Mouse (Mus musculus): ENCODE measurements around the gene Gm20517.

DNA sequence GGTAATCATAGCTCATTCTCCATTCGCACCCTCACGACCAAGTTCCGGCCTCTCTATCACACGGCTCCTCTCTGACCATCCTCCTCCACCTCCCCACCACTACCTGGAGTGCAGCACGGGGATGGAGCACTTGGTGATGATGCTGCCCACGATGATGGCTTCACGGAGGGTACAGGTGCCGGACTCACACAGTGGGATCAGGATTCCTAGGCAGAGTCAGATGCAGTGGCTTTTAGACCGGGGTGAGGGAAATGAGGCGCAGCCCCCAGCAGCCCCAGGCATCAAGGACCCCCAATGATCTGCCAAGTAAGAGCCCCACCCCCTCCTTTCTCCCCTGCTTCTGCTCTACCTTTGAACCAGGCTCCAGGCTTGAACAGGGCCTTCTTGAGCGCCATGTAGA, 9.1 kb upstream of the Gm20517 start:
- TF ChIP-seq CTCF (IDR thresholded peaks at IDR 0.05; ENCODE audit: insufficient read depth, low read length) = no peak
- TF ChIP-seq POLR2A (IDR thresholded peaks at IDR 0.05; ENCODE audit: borderline replicate concordance, extremely low read depth, low read depth, low read length) = no peak
